Mouse (Mus musculus) midbrain, embryonic 11.5 days (tissue): Measurements from ENCODE around the gene Adamts20. TPM values are rescaled to one million over a fixed set of nuclear protein-coding genes. Genes with fewer than 3 reads are reported as not detected.

Source experiments
- ATAC-seq: fragments of 200-750 bp; cut with Nextera tagmentation; 2 replicates; pipeline ENCODE4 v1.8.0; 2017; ENCODE audit warnings: moderate TSS enrichment, moderate library complexity; ENCODE audit not compliant: low FRiP score
- DNase-seq: peaks from one replicate; pipeline ENCODE4 v3.0.0; 2015; ENCODE audit warnings: low spot score; ENCODE audit errors: missing footprints
- H3K27ac ChIP-seq: fragments of 300-500 bp; sonication (generic); 2 replicates; pipeline ENCODE4 v1.5.1; 2014; ENCODE audit warnings: low read depth, low read length
- H3K27me3 ChIP-seq: fragments of 300-500 bp; sonication (generic); 2 replicates; pipeline ENCODE4 v1.6.1; 2014; ENCODE audit warnings: mild to moderate bottlenecking, low read length, moderate library complexity, mixed read lengths; ENCODE audit not compliant: control insufficient read depth, insufficient read depth
- H3K36me3 ChIP-seq: fragments of 300-500 bp; sonication (generic); 2 replicates; pipeline ENCODE4 v1.6.1; 2014; ENCODE audit warnings: mild to moderate bottlenecking, low read length, moderate library complexity, mixed read lengths; ENCODE audit not compliant: control insufficient read depth, insufficient read depth
- H3K4me1 ChIP-seq: fragments of 300-500 bp; sonication (generic); 2 replicates; pipeline ENCODE4 v1.6.1; 2014; ENCODE audit warnings: low read length; ENCODE audit not compliant: control insufficient read depth, insufficient read depth
- H3K4me2 ChIP-seq: fragments of 300-500 bp; sonication (generic); 2 replicates; pipeline ENCODE4 v1.6.1; 2014; ENCODE audit warnings: mild to moderate bottlenecking, moderate library complexity
- H3K4me3 ChIP-seq: fragments of 300-500 bp; sonication (generic); 2 replicates; pipeline ENCODE4 v1.5.1; 2014; ENCODE audit warnings: low read depth, low read length
- H3K9ac ChIP-seq: fragments of 300-500 bp; sonication (generic); 2 replicates; pipeline ENCODE4 v1.6.1; 2014; ENCODE audit warnings: low read length
- H3K9me3 ChIP-seq: fragments of 300-500 bp; sonication (generic); 2 replicates; pipeline ENCODE4 v1.6.1; 2016; ENCODE audit warnings: low read length; ENCODE audit not compliant: control insufficient read depth
- WGBS: fragments of 180-500 bp; shearing (Covaris S2); extraction: QIAGEN DNeasy Blood & Tissue Kit; methylation state at CpG from one replicate; pipeline ENCODE4 v1.1.7; 2014; 5-methylcytosine and 5-hydroxymethylcytosine counted together
- polyA plus RNA-seq: library from polyadenylated mRNA; unstranded; fragments of >200 nt; fragmentation: Nextera tagmentation; extraction: Ambion mirVana; gene quantifications from 2 replicates; pipeline ENCODE4 v1.2.1, GENCODE M21; 2014

The Adamts20 gene
- polyA plus RNA-seq, 1 experiment from 2014 or later, result 3.5 TPM

DNA sequence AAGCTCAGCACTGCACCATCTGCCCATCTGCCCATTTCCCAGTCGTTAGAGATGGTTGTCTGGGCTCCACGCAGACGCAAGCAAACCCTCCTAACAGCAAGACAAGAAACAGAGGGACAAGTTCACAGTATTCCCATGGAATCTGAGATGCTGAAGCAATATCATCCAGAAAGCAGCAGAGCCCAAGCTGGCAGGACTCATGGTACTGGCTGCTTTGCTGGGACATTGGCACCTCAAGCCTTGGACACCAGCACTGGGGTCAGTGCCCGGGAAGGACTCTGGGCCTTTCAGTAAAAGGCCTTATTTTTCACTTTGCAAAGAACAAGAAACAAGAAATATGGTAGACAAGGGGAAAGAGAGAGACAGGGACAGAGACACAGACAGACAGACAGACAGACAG lies 36.5 kb downstream of the Adamts20 start:
- ATAC-seq (no peak), DNase-seq (no peak)
- Histone ChIP-seq H3K4me1 (no peaks in the 10 kb centered on the region), H3K27me3 (no peaks in the 10 kb centered on the region), H3K4me3 (no peak overlapping the region), H3K9ac (no peak overlapping the region), H3K36me3 (no peaks in the 10 kb centered on the region), H3K27ac (no peak overlapping the region), H3K9me3 (no peaks in the 10 kb centered on the region), H3K4me2 (no peak overlapping the region)
- WGBS, result 87% methylated on average over 4 of the region's 4 CpGs

DNA sequence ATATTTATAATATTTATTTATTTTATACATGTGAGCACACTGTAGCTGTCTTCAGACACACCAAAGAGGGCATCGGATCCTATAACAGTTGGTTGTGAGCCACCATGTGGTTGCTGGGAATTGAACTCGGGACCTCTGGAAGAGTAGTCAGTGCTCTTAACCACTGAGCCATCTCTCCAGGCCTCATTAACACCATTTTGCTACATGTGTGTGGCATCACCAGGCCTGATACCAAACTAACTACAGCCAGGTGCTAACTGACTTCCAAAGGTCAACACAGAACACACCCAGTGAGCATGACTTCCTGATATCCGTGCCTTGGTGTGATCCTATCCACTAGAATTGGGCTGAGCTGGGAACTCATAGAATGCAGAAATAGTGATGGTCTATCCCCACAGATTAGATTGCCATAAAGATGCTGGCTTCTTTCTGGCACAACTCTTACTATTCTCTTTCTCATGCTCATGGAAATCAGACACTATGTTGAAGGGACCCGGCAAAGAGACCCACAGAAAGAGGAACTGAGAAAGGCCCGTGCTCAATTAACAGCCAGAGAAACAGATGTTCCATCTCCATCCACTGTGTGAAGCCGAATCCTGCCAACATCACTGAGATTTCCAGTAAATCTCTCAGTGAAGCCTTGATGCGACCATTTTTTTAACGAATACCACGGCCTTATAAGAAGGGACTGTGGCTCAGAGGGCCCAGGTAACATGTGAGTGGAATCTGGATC lies 37.6 kb downstream of the Adamts20 start:
- no peaks in the 10 kb centered on the region for H3K27me3 ChIP-seq
- no peaks in the 10 kb centered on the region for H3K4me1 ChIP-seq
- WGBS, result 94% methylated on average over 9 of the region's 9 CpGs
- H3K9ac ChIP-seq, result no peak overlapping the region
- H3K9me3 ChIP-seq, result no peaks in the 10 kb centered on the region
- no peak overlapping the region for H3K27ac ChIP-seq
- DNase-seq (no peak), ATAC-seq (no peak)
- H3K4me2 ChIP-seq, result no peak overlapping the region
- H3K36me3 ChIP-seq, result no peaks in the 10 kb centered on the region
- no peak overlapping the region for H3K4me3 ChIP-seq

DNA sequence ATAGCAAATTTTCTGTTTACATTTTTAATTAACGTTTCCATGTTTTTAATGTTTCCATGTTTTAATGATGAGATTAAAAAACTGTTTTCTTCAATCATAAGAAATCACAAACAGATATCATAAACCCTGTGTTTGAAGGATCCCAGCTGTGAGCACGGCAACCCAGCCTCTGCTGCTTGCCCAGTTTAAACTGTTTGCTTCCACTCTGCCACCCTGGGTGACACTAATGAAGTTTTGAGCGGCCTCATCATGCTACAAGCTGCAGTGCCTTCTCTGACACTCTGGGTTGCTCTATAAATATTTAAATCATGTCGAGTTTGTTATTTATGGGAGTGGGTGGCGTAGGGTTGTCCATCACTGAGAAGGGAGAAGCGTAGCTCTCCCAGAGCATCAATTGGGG lies 44.7 kb downstream of the Adamts20 start:
- H3K9me3 ChIP-seq, result no peaks in the 10 kb centered on the region
- WGBS, result 66% methylated on average over 6 of the region's 6 CpGs
- no peaks in the 10 kb centered on the region for H3K4me1 ChIP-seq
- H3K27me3 ChIP-seq, result no peaks in the 10 kb centered on the region
- no peaks in the 10 kb centered on the region for H3K36me3 ChIP-seq
- DNase-seq (no peak), ATAC-seq (no peak)
- no peak overlapping the region for H3K9ac ChIP-seq
- no peak overlapping the region for H3K4me3 ChIP-seq
- no peak overlapping the region for H3K4me2 ChIP-seq
- no peak overlapping the region for H3K27ac ChIP-seq

GRCm38 (mm10) chr15:94419167-94419566 lies 46.1 kb downstream of the Adamts20 start:
- no peak for ATAC-seq

GRCm38 (mm10) chr15:94418427-94418826 lies 46.8 kb downstream of the Adamts20 start:
- no peak overlapping the region for H3K27ac ChIP-seq
- no peak overlapping the region for H3K9ac ChIP-seq
- no peaks in the 10 kb centered on the region for H3K36me3 ChIP-seq
- 89% methylated on average over 5 of the region's 5 CpGs for WGBS
- ATAC-seq (no peak), DNase-seq (no peak)
- H3K9me3 ChIP-seq, result no peaks in the 10 kb centered on the region
- H3K4me1 ChIP-seq, result no peaks in the 10 kb centered on the region
- no peak overlapping the region for H3K4me3 ChIP-seq
- no peaks in the 10 kb centered on the region for H3K27me3 ChIP-seq
- no peak overlapping the region for H3K4me2 ChIP-seq

More at GRCm38 (mm10) chr15:94419167-94419566, 46.1 kb downstream of the Adamts20 start:
- Histone ChIP-seq H3K4me2 (no peak overlapping the region), H3K36me3 (no peaks in the 10 kb centered on the region), H3K4me1 (no peaks in the 10 kb centered on the region), H3K4me3 (no peak overlapping the region), H3K9me3 (no peaks in the 10 kb centered on the region), H3K27ac (no peak overlapping the region), H3K9ac (no peak overlapping the region), H3K27me3 (no peaks in the 10 kb centered on the region)
- WGBS, result 93% methylated on average over 9 of the region's 9 CpGs
- DNase-seq, result no peak

- Histone ChIP-seq H3K4me2 (no peak overlapping the region), H3K9me3 (no peaks in the 10 kb centered on the region), H3K27ac (no peak overlapping the region), H3K36me3 (no peaks in the 10 kb centered on the region), H3K4me1 (no peaks in the 10 kb centered on the region), H3K27me3 (no peaks in the 10 kb centered on the region), H3K9ac (no peak overlapping the region), H3K4me3 (no peak overlapping the region)
- DNase-seq (no peak), ATAC-seq (no peak)
- WGBS, result 81% methylated on average over 18 of the region's 18 CpGs
Observed at GRCm38 (mm10) chr15:94417216-94418155, 47.7 kb downstream of the Adamts20 start.

DNA sequence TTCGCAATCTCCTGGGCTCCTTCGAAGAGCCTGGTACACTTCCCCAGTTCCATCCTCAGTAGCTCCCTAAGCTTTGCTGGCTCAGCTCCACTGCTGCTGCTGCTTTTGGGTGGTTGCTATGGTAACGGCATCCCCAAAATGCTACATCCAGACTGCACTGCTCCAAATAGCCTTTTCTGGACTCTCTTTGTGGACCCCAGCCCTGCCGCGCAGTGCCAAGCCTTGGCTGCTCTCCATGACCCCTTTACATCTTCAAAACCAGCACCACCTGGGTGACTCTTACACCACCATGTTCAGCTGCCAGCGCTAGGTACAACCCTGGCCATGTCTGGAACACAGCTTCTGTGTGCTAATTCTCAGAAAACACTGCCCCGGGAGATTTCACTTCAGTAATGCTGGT lies 55.4 kb downstream of the Adamts20 start:
- Histone ChIP-seq H3K4me3 (no peak overlapping the region), H3K9ac (no peak overlapping the region), H3K27me3 (no peaks in the 10 kb centered on the region), H3K4me2 (no peak overlapping the region), H3K4me1 (no peaks in the 10 kb centered on the region), H3K27ac (no peak overlapping the region), H3K9me3 (no peaks in the 10 kb centered on the region), H3K36me3 (no peaks in the 10 kb centered on the region)
- ATAC-seq (peak; percentile 44; the same call in 1 of the 2 replicates), DNase-seq (no peak)
- WGBS, result 65% methylated on average over 7 of the region's 7 CpGs

DNA sequence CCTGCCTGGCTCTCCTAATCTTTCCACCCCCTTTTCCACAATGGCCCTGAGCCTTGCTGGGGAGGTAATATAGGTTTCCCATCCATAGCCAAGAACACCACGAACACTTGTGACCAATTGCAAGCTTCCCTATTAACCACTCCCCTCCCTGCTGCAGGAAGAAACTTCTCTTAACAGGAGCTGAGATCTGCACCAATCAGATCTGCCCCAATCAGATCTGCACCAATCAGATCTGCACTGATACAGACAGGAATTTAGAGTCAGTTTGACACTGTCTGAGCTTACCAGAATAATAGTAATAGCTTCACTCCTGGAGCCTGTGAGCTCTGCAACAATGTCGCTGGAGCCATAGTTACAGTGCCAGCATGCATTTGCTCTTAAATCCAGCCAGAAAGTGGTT lies 58.9 kb downstream of the Adamts20 start:
- H3K4me3 ChIP-seq, result no peak overlapping the region
- H3K4me2 ChIP-seq, result no peak overlapping the region
- no peaks in the 10 kb centered on the region for H3K36me3 ChIP-seq
- H3K9me3 ChIP-seq, result no peaks in the 10 kb centered on the region
- ATAC-seq (no peak), DNase-seq (no peak)
- no peak overlapping the region for H3K27ac ChIP-seq
- H3K9ac ChIP-seq, result no peak overlapping the region
- WGBS, result 23% methylated on average over 2 of the region's 2 CpGs
- H3K4me1 ChIP-seq, result peaks cover 8% of the 10 kb centered on the region
- peaks cover 4% of the 10 kb centered on the region; the same call in 1 of the 2 replicates for H3K27me3 ChIP-seq

DNA sequence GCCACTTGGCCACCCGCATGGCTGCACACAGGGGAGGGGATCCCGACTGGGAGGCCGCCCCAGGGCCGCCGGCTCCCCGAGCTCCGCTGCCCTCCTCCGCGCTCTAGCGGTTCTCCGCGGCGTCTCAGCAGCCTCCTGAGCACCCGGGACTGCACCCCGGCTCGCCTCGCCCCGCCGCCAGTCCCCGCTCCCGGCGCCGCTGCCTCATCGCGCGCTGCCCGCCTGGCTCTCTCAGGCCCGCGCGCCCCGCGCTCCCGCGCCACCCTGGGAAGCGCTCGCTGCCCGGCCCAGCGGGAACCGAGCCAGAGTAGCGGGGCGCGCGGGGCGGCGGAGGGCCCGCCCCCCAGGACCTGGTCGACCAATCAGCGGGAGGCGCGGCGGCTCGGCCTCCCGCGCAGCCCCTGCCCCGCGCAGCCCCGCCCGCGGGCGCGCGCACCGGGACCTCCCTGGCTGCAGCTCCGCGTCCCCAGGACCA lies 61.1 kb downstream of the Adamts20 start:
- DNase-seq, result peak; percentile 97
- Histone ChIP-seq H3K27me3 (peaks cover 4% of the 10 kb centered on the region; the same call in 1 of the 2 replicates), H3K9me3 (no peaks in the 10 kb centered on the region), H3K4me3 (peak overlapping the region; percentile 74), H3K9ac (peak overlapping the region; percentile 74), H3K4me2 (peak overlapping the region; percentile 99), H3K27ac (no peak overlapping the region), H3K4me1 (peaks cover 8% of the 10 kb centered on the region), H3K36me3 (no peaks in the 10 kb centered on the region)
- under 1% methylated on average over 48 of the region's 65 CpGs for WGBS
- ATAC-seq, result peak; percentile 96
